Mouse (Mus musculus): ENCODE measurements around the gene Fsd1.

- TF ChIP-seq CTCF (IDR thresholded peaks at IDR 0.05; ENCODE audit: low read depth) (no peak), EP300 (IDR thresholded peaks at IDR 0.05; ENCODE audit: low read depth) (no peak)
Observed at GRCm38 (mm10) chr17:55949400-55949799, 36.9 kb upstream of the Fsd1 start, which contains the start of gene Zfp119b.

All from liver, postnatal 0 days (tissue).